Mouse (Mus musculus) adrenal gland, adult 18-20 months (tissue): ENCODE measurements around the gene Clta. TPM values are rescaled to one million over a fixed set of nuclear protein-coding genes. Genes with fewer than 3 reads are reported as not detected.

Experiments
- DNase-seq, 2 experiments: peaks; one replicate each; pipeline ENCODE4 v3.0.0; 2021 to 2022; ENCODE audit warnings: low spot score in 2 of 2
- total RNA-seq, 2 experiments: library from RNA; stranded (reverse); gene quantifications; 1 replicate in 1 of 2; 2 replicates in 1 of 2; pipeline ENCODE4 v1.2.3; 2021

Clta gene
- total RNA-seq, 2 experiments from 2014 or later: 169 to 180 TPM

DNA sequence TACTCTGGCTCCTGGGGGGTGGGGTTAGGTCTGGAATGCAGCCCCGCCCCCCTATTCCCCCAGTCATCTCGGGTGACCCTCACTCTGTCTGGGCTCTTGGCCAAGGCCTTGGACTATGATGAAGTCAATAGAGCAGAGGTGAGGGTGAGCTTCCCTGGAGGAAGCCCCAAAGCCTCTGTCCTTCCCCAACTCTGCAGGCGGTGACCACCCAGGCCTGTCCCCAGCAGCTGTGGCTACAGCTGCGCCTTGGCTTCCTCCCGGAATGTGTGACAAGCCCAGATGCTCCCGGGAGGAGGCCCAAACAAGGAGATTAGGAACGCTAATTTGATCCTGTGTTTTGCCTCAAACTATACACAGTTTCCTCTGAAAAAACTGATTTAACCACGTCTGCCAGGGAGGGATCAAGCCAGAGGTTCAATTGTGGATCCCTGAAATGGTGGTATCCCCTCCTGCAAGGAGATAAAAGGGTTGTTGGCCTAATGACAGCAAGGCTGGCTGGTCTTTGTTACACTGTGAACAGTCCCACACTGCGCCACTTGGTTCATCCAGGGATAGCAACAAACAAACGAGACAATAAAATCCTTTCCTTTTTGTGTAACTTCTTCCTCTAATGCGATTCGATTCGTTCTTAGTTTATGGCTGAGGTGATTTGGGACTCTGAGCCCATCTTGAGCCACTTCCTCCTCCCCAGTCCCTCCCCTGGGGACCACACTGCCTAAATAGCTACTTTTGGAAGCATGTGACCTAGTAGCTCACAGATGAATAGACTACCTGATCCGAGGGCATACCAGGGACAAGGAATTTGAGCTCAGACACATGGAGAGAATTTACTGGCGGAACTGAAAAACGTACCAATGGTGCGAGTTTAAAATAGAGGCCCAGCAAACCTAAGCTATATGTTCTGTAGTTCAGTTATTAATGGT is 25.5 kb upstream of the Clta start:
- peak in 1 of 2 experiments; percentile 52 for DNase-seq

DNA sequence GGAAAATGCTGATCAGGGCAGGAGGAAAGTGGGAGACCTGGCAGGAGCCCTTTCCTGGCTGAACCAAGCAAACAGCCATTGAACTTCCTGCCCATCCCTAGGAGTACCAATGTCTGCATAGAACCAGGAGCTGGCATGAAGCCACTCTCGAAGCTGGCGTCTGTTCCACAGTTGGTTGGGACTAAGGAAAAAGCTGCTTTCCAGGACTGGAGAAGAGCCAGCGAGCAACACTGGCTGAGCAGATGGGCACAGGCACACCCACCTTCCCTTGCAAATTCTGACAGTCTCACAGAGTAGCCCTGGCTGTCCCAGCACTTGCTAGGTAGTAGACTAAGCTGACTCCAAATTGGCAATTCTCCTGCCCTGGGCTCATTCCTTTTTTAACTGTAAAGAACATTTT is 24.5 kb upstream of the Clta start:
- peak in 1 of 2 experiments; percentile 37 for DNase-seq

DNA sequence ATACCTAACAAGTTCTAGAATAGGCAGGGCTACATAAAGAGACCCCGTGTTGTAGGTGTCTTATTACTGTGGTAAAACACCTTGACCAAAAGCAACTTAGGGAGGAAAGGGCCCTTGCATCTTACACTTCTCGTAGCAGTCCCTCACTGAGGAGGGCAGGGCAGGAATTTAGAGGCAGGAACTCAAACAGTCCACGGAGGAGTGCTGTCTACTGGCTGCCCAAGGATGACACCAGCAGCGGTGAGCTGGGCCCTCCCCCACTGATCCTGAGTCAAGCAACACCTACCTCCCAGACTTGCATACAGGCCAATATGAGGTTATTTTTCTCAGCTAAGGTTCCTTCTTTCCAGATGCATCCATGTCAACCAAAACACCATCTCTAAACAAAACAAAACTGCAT is 24.0 kb upstream of the Clta start:
- no peak for DNase-seq

DNA sequence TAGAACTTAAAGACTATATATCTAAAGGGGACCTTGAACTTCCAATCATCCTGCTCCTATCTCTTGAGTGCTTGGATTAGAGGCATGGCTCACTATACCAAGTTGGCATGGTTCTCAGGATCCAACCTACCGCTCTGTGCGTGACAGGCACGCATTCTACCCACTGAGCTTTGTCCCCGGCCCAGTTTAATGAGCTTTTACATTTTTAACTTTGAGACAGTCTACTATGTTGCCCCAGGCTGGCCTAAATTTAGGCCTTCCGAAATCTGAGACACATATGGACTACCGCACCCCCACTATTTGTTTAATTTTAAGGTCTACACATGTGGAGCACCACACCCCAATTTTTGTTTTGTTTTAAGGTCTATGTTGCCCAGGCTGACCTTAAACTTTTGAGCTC is 23.4 kb upstream of the Clta start:
- DNase-seq: no peak

DNA sequence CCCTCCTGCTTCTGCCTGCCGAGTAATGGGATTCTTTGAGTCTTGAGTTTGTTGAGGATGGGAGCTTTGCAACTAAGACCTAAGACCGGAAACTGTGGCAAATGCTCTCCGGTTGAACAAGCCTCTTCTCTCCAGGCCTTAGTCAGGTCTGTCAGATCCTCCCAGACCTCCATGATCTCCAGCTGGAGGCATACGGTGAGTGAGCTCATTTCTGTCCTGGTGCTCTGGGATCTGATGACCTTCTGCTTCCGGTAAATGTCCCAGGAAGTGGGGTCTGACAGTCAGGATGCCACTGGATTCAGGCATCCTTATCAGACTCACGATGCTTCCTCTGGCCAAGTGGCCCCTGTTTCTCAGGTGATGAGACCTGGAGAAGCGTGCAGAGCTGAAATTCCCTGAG is 23.0 kb upstream of the Clta start:
- DNase-seq: no peak

DNA sequence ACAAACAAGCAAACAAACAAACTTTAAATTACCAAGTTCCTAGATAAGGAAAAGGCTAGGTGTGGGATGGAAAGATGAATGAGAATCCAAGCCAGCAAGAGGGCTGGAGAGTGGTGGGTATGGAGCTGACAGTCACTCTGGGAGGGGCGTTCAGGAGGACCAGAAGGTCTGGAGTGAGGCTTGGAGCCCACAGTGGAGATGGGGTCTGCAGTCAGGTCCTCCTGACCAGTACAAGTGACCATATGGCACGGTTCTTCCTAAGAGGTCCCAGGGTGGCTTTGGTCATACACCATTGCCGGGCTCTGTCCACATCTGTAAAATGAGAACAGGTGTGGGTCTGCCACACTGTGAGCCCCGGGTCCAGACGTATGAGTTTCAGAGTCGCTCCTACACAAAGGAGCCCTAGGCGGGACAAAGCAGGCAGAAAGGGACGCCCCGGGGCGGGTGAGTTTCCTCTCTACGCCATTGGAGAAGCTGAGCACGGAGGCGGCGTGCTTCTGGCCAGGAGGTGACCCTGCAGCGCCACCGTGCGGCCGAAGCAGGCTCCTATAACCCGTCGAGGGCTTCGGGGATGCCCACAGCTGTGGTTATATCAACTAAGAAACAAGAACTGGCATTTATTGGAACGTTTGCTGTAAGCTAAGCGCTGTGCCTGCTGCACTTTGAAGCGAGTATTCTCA is 22.1 kb upstream of the Clta start:
- DNase-seq: peak; percentile 97

DNA sequence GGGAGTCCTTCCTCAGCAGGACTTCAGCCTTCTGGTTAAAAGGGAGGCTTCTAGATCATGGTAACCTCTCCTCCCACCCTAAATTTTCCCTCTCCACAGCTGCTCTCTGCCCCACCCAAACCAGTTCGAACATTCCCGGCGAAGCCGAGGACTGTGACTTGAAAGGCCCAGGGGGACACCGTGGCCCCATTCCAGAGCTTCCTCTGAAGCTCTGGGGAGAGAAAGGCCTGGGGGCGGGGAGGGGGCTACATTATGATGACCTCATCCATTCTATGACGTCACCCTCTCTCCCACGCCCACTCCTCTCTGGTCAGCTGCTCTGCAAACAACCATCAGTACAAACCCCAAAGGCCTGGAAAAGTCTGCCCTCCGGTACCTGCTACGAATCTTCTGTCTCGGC is 21.1 kb upstream of the Clta start, which contains the start of gene Ccin:
Ccin (plus strand) TSS at position 303 of the 400 bp plus-strand sequence.
- no peak for DNase-seq

DNA sequence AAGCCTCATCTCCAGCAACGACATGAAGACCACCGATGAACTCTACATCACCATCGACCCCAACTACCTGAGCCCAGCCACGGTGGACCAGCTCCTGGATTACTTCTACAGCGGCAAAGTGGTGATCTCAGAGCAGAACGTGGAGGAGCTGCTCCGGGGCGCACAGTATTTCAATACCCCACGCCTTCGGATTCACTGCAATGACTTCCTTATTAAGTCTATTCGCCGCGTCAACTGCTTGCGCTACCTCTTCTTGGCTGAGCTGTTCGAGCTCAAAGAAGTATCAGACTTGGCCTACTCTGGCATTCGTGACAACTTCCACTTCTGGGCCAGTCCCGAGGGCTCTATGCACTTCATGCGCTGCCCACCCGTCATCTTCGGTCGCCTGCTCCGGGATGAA is 20.5 kb upstream of the Clta start:
- DNase-seq: no peak

DNA sequence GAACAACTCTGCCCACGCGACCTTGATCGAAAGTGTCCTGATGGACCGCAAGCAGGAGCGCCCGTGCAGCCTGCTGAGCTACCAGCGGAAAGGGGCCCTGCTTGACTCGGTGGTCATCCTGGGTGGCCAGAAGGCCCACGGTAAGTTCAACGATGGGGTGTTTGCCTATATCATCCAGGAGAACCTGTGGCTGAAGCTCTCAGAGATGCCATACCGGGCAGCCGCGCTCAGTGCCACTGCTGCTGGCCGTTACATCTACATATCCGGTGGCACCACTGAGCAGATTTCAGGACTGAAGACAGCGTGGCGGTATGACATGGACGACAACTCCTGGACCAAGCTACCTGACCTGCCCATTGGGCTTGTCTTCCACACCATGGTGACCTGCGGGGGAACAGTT is 19.9 kb upstream of the Clta start:
- DNase-seq: no peak

DNA sequence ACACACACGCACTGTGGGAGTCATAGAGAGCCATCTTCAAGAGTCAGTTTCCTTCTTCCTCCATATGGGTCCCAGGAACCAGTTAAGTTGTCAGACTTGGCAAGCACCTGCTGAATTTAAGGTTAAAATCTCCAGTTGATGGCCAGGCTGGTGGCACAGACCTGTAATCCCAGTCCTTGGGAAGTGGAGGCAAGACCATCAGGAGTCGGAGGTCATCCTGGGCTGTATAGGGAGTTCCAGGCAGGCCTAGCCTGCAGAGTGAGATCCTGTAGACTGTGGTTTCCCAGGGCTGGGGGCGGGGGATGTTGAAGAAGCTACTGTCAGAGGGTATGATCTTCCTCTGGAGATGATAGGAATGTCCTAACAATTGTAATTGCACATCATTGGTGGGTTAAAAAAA is 15.3 kb upstream of the Clta start:
- DNase-seq: no peak

DNA sequence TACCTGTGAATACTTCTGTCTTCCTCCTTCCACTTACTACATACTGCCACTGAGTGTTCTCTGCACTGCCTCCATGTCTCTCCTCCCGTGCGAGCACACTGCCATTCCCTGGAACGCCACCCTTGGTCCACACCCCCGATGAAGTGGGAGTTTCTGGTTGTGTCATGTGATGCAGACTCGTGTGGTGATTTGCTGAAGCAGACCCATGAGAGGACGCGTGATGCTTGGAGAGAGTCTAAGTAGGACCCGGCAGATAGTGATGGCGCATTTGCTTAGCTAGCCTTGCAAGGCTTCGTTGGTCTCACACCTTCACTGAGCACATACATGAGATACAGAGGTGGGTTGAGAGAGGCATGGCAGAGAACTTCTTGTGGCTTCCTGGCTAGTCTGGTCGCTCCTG is 11.2 kb upstream of the Clta start:
- no peak for DNase-seq

DNA sequence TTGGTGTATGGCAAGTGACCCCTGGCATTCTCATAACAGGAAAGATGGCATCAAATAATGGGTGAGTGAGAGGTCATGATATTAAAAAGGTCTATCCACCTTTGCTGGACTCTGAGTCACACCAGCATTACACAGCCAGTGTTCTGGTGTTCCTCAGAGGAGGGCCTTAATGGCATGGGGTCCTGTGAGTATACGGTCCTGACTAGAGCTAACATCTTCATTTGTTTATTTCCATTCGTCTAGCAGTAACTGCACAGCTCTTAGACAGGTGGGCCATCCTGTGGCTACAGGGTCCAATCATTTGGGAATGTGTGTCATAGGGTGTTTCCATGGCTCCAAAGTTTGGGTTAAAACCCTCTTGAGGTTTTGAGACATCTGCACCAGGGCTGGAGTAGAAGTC is 9.9 kb upstream of the Clta start:
- no peak for DNase-seq

DNA sequence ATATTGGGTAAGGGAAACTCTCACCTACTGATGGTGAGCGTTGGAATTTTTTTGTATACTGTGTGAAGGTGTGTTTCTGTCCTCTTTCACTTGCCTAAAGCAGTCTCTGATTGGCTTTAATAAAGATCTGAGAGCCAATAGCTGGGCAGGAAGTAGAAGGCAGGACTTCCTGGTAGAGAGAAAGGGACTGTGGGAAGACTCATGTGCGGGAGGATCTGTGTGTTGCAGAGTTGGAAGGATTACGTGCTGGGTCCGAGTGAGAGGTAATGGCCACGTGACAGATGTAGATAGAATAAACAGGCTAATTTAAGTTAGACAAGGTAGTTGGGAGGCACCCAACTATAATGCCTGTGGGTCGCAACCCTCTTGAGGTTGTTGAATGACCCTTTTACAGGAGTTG is 630 bp upstream of the Clta start:
- peak in 1 of 2 experiments; percentile 8 for DNase-seq

DNA sequence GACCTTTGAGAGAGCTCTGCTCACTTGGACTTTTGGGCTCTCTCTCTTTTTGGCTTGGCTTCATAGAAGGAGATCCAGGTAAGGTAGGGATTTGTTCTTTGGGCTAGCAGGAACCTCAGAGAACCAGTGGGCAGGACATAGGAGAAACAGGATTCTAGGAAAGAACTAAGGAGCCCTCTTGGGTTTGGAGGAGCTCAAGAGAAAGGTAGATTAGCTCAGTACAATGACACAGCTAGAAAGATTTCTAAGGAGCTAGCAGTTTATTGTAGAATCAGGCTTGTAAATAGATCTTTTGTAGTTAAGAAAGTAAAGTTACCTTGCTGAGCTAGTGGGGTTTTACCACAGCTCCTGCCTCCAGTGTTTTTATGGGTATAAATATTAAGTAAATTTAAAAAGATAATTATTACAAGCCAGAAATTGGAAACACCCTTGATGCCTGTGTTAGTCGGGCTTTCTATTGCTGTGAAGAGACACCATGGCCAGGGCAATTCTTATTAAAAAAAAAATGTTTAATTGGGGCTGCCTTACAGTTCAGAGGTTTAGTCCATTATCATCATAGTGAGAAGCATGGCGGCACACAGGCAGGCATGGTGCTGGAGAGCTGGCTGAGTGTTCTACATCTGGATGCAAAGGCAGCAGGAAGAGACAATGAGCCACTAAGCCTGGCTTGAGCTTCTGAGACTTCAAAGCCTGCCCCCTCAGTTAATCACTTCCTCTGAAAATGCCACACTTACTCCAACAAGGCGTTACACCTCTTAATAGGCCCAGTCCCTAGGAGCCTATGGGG is 564 bp downstream of the Clta start:
- DNase-seq: no peak

DNA sequence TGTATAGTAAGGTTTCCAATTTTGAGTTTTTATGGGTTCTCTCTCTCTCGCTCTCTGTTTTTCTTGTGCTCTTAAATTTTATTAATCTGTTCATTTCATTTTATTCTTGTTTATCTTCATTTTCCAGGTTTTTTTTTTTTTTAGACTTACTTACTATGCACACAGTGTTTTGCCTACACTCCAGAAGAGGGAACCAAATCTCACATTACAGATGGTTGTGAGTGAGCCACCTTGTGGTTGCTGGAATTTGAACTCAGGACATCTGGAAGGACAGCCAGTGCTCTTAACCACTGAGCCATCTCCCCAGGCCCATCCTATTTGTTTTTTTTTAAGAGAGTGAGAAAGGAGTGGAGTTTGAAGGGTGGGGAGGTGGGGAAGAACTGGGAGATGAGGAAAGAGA is 5.9 kb downstream of the Clta start:
- DNase-seq: peak in 1 of 2 experiments; percentile 0

DNA sequence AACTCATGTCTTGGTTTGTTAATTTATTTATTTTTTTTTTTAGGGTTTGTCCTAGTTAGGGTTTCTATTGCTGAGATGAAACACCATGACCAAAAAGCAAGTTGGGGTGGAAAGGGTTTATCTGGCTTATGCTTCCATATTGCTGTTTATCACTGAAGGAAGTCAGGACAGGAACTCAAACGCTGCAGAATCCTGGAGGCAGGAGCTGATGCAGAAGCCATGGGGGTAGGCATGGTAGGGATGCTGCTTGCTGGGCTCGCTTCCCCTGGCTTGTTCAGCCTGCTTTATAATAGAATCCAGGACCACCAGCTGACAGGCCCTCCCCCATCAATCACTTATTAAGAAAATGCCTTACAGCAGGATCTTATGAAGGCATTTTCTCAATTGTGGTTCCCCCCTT is 6.6 kb downstream of the Clta start:
- peak in 1 of 2 experiments; percentile 14 for DNase-seq

DNA sequence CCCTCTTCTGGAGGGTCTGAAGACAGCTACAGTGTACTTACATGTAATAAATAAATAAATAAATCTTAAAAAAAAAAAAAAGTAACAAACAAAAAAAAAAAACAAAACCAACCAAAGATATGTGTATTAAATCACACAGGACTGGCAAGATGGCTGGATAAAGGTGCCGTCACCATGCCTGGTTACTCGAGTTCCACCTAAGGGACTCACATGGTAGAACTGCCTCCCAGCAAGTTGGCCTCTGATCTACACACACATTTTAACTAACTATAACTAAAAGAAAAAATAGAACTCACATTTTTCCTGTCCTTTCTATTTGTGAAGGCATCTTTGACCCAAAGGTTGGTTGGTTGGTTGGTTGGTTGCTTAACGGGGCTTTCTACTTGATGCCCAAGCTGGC is 7.5 kb downstream of the Clta start:
- peak in 1 of 2 experiments; percentile 10 for DNase-seq

DNA sequence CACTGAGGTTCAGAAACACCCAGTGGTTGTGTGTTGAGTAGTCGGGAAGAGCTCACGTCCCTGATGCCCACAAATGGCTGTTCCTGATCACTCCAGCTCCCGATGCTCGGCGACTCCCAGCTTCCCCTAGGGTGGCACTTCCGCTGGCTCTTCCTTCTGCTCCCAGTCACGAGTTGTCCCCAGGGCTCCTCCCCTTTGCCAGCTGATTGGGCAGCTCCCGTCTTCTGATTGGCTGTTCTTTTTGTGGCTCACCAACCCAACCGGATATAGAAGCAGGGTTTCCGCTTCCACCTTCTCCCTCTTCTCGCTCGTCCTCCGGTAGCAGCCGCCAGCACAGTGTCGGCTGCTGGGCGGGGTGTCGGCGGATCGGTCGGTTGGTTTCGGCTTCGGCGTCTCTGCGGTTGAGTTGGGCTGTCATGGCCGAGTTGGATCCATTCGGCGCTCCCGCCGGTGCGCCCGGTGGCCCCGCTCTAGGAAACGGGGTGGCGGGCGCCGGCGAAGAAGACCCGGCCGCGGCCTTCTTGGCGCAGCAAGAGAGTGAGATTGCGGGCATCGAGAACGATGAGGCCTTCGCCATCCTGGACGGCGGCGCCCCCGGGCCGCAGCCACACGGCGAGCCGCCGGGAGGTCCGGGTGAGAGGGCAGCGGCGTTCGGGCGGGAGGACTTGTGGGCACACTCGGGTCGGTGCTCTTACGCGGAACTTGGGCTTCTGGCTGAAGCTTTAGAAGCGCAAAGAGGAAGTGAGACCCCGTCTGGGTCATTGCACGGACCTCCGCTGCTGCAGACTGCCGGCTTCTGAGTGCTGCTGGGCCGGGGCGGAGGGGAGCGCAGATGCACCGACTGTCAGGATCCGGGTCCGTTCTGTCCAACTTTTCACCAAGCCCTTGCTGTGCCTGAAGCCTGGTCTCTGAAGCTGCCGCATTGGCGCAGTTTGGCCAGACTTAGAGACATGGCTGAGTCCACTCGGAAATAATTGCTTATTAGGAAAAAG is 8.4 kb downstream of the Clta start:
- peak; percentile 81 to 82 for DNase-seq

DNA sequence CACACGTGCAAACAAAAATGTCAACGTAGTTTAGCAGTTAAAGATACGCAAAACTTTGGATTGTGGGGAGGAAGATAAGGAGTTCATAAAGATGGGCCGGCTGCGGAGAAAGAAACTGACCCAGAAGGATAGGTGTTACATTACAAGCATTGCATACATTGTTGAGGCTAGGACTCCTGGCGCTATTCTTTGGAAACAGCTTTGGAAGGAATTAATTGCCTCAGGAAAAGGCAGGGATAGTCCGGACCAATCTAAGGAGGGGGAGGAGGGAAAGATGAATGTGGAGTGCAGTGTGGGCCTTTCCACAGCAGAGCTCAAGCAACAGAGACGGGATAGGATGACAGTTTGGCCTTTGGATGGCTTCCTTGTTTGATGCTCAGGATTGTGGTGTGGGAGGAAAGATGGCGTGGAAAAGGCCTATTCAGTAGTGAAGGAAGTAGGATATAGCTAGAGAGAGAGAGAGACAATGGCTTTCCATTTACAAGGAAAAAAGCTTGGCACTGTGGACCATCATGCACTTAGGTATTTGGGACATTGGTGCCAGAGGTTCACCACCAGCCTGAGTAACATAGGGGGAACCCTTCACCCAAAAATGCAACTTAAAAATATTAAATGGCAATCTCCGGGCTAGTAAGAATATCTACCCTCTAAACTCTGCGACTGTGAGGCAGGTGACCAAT is 9.3 kb downstream of the Clta start:
- DNase-seq: peak in 1 of 2 experiments; percentile 10

DNA sequence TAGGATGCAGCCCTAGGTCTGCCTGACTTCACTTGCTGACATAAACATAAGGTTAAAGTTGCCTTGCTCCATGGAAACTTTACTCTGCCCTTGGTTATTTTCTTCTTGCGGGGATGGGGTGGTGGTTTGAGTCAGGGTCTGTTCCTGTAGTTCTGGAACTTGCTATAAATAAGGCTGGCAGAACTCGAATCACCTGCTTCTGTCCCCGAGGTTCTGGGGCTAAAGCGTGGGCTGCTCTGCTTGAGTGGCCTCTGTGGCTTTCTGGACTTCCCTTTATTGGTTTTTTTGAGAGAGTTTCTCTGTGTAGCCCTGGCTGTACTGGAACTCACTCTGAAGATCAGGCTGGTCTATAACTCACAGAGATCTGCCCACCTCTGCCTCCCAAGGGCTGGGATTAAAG is 11.8 kb downstream of the Clta start:
- peak in 1 of 2 experiments; percentile 16 for DNase-seq
